Mouse (Mus musculus): ENCODE measurements around the gene Ttc4.

Gene Ttc4

GRCm38 (mm10) chr4:106614180-106614797 lies 64.5 kb downstream of the Ttc4 start:
- peak; percentile 77 to 80 for DNase-seq (ENCODE audit: low spot score in 2 of 2)

- DNase-seq (ENCODE audit: low spot score in 2 of 2), result no peak
Observed at GRCm38 (mm10) chr4:106613560-106613959, 65.2 kb downstream of the Ttc4 start.

GRCm38 (mm10) chr4:106613105-106613504 lies 65.6 kb downstream of the Ttc4 start:
- DNase-seq (ENCODE audit: low spot score in 2 of 2), result no peak

Measured in right cerebral cortex, postnatal 10 days (tissue).